Mouse (Mus musculus): ENCODE results near the gene Tmem41a. TPM values are rescaled to one million over a fixed set of nuclear protein-coding genes. Genes with fewer than 3 reads are reported as not detected.
"Not testable (repeated sequence)": the region's sequence is repeated elsewhere in the genome, so short reads cannot be mapped to it uniquely, and the experiment has no call there.

Gene Tmem41a
- polyA plus RNA-seq, 1 experiment = 10.8 TPM

- no peaks in the 10 kb centered on the region for H3K36me3 ChIP-seq (ENCODE audit: control insufficient read depth, insufficient read depth, low read length, poor library complexity, severe bottlenecking)
- no peaks in the 10 kb centered on the region for H3K27me3 ChIP-seq (ENCODE audit: control insufficient read depth, insufficient read depth, low read length, poor library complexity, severe bottlenecking)
- no peaks in the 10 kb centered on the region for H3K9me3 ChIP-seq (replicated peaks; ENCODE audit: control insufficient read depth, insufficient read depth, low read length, poor library complexity, severe bottlenecking)
- H3K4me1 ChIP-seq (ENCODE audit: control insufficient read depth, insufficient read depth, low read length) = peaks cover 2% of the 10 kb centered on the region
- no peak for TF ChIP-seq EP300 (IDR thresholded peaks at IDR 0.05; ENCODE audit: insufficient read depth, low read depth, low read length)
- TF ChIP-seq CTCF (IDR thresholded peaks at IDR 0.05; ENCODE audit: low read depth, low read length) = no peak
- TF ChIP-seq POLR2A (IDR thresholded peaks at IDR 0.05; ENCODE audit: insufficient read depth, low read length) = no peak
- no peak overlapping the region for H3K4me3 ChIP-seq (ENCODE audit: low read depth, low read length)
- H3K9ac ChIP-seq (ENCODE audit: low read depth, poor library complexity, severe bottlenecking) = no peak overlapping the region
- no peak overlapping the region for H3K27ac ChIP-seq (ENCODE audit: insufficient read depth, low read length)
Observed at GRCm38 (mm10) chr16:21916681-21917080, 30.7 kb downstream of the Tmem41a start.

- H3K27me3 ChIP-seq (ENCODE audit: control insufficient read depth, insufficient read depth, low read length, poor library complexity, severe bottlenecking) = no peaks in the 10 kb centered on the region
Observed at GRCm38 (mm10) chr16:21913347-21913746, 34.0 kb downstream of the Tmem41a start.

GRCm38 (mm10) chr16:21908906-21909305 lies 38.4 kb downstream of the Tmem41a start:
- Histone ChIP-seq H3K27ac (ENCODE audit: insufficient read depth, low read length) (peak overlapping the region; percentile 67), H3K4me3 (ENCODE audit: low read depth, low read length) (peak overlapping the region; percentile 60), H3K9ac (ENCODE audit: low read depth, poor library complexity, severe bottlenecking) (peak overlapping the region; percentile 64)
- H3K36me3 ChIP-seq (ENCODE audit: control insufficient read depth, insufficient read depth, low read length, poor library complexity, severe bottlenecking); H3K27me3 ChIP-seq (ENCODE audit: control insufficient read depth, insufficient read depth, low read length, poor library complexity, severe bottlenecking); H3K9me3 ChIP-seq (replicated peaks; ENCODE audit: control insufficient read depth, insufficient read depth, low read length, poor library complexity, severe bottlenecking); H3K4me1 ChIP-seq (ENCODE audit: control insufficient read depth, insufficient read depth, low read length): not testable (repeated sequence)

More at GRCm38 (mm10) chr16:21913347-21913746, 34.0 kb downstream of the Tmem41a start:
- Histone ChIP-seq H3K36me3 (ENCODE audit: control insufficient read depth, insufficient read depth, low read length, poor library complexity, severe bottlenecking) (no peaks in the 10 kb centered on the region), H3K27ac (ENCODE audit: insufficient read depth, low read length) (no peak overlapping the region), H3K9me3 (replicated peaks; ENCODE audit: control insufficient read depth, insufficient read depth, low read length, poor library complexity, severe bottlenecking) (no peaks in the 10 kb centered on the region), H3K4me3 (ENCODE audit: low read depth, low read length) (no peak overlapping the region), H3K9ac (ENCODE audit: low read depth, poor library complexity, severe bottlenecking) (no peak overlapping the region), H3K4me1 (ENCODE audit: control insufficient read depth, insufficient read depth, low read length) (no peaks in the 10 kb centered on the region)
- TF ChIP-seq EP300 (IDR thresholded peaks at IDR 0.05; ENCODE audit: insufficient read depth, low read depth, low read length) = no peak
- TF ChIP-seq CTCF (IDR thresholded peaks at IDR 0.05; ENCODE audit: low read depth, low read length) = no peak

GRCm38 (mm10) chr16:21906902-21907301 lies 40.5 kb downstream of the Tmem41a start:
- no peak overlapping the region for H3K9ac ChIP-seq (ENCODE audit: low read depth, poor library complexity, severe bottlenecking)
- no peaks in the 10 kb centered on the region for H3K27me3 ChIP-seq (ENCODE audit: control insufficient read depth, insufficient read depth, low read length, poor library complexity, severe bottlenecking)
- no peaks in the 10 kb centered on the region for H3K9me3 ChIP-seq (replicated peaks; ENCODE audit: control insufficient read depth, insufficient read depth, low read length, poor library complexity, severe bottlenecking)
- H3K4me1 ChIP-seq (ENCODE audit: control insufficient read depth, insufficient read depth, low read length) = no peaks in the 10 kb centered on the region
- H3K27ac ChIP-seq (ENCODE audit: insufficient read depth, low read length) = no peak overlapping the region
- TF ChIP-seq CTCF (IDR thresholded peaks at IDR 0.05; ENCODE audit: low read depth, low read length) (no peak), EP300 (IDR thresholded peaks at IDR 0.05; ENCODE audit: insufficient read depth, low read depth, low read length) (no peak), POLR2A (IDR thresholded peaks at IDR 0.05; ENCODE audit: insufficient read depth, low read length) (no peak)
- H3K36me3 ChIP-seq (ENCODE audit: control insufficient read depth, insufficient read depth, low read length, poor library complexity, severe bottlenecking) = no peaks in the 10 kb centered on the region
- no peak overlapping the region for H3K4me3 ChIP-seq (ENCODE audit: low read depth, low read length)

- Histone ChIP-seq H3K27me3 (ENCODE audit: control insufficient read depth, insufficient read depth, low read length, poor library complexity, severe bottlenecking) (no peaks in the 10 kb centered on the region), H3K27ac (ENCODE audit: insufficient read depth, low read length) (no peak overlapping the region), H3K36me3 (ENCODE audit: control insufficient read depth, insufficient read depth, low read length, poor library complexity, severe bottlenecking) (no peaks in the 10 kb centered on the region), H3K4me3 (ENCODE audit: low read depth, low read length) (no peak overlapping the region), H3K4me1 (ENCODE audit: control insufficient read depth, insufficient read depth, low read length) (no peaks in the 10 kb centered on the region), H3K9me3 (replicated peaks; ENCODE audit: control insufficient read depth, insufficient read depth, low read length, poor library complexity, severe bottlenecking) (no peaks in the 10 kb centered on the region), H3K9ac (ENCODE audit: low read depth, poor library complexity, severe bottlenecking) (no peak overlapping the region)
- TF ChIP-seq POLR2A (IDR thresholded peaks at IDR 0.05; ENCODE audit: insufficient read depth, low read length) = no peak
- no peak for TF ChIP-seq CTCF (IDR thresholded peaks at IDR 0.05; ENCODE audit: low read depth, low read length)
- no peak for TF ChIP-seq EP300 (IDR thresholded peaks at IDR 0.05; ENCODE audit: insufficient read depth, low read depth, low read length)
Observed at GRCm38 (mm10) chr16:21905996-21906395, 41.4 kb downstream of the Tmem41a start.

GRCm38 (mm10) chr16:21904636-21905035 lies 42.7 kb downstream of the Tmem41a start:
- Histone ChIP-seq H3K9me3 (replicated peaks; ENCODE audit: control insufficient read depth, insufficient read depth, low read length, poor library complexity, severe bottlenecking) (no peaks in the 10 kb centered on the region), H3K27ac (ENCODE audit: insufficient read depth, low read length) (no peak overlapping the region), H3K9ac (ENCODE audit: low read depth, poor library complexity, severe bottlenecking) (no peak overlapping the region), H3K4me3 (ENCODE audit: low read depth, low read length) (no peak overlapping the region), H3K36me3 (ENCODE audit: control insufficient read depth, insufficient read depth, low read length, poor library complexity, severe bottlenecking) (no peaks in the 10 kb centered on the region), H3K27me3 (ENCODE audit: control insufficient read depth, insufficient read depth, low read length, poor library complexity, severe bottlenecking) (no peaks in the 10 kb centered on the region), H3K4me1 (ENCODE audit: control insufficient read depth, insufficient read depth, low read length) (no peaks in the 10 kb centered on the region)
- no peak for TF ChIP-seq CTCF (IDR thresholded peaks at IDR 0.05; ENCODE audit: low read depth, low read length)
- no peak for TF ChIP-seq POLR2A (IDR thresholded peaks at IDR 0.05; ENCODE audit: insufficient read depth, low read length)
- no peak for TF ChIP-seq EP300 (IDR thresholded peaks at IDR 0.05; ENCODE audit: insufficient read depth, low read depth, low read length)
